In genomic region chr2:167313501-167314326, GRCm38 (mm10) we compare ENCODE assay signal across 8 mouse cellular contexts. TPM values are rescaled to one million over a fixed set of nuclear protein-coding genes. Genes with fewer than 3 reads are reported as not detected.
DNase-seq lines count a peak whose midpoint lies in the region; ATAC-seq and TF ChIP-seq lines count a peak whose summit lies in the region.

No protein-coding gene starts in this region.

- H3K27me3 ChIP-seq in hindbrain, embryonic 16.5 days (replicated peaks; ENCODE audit: control insufficient read depth, insufficient read depth, low read length) = no peaks in the 10 kb centered on the region
- H3K27me3 ChIP-seq in liver, embryonic 11.5 days (replicated peaks; ENCODE audit: control insufficient read depth, insufficient read depth, low read length) = no peaks in the 10 kb centered on the region

- no peak overlapping the region for H3K4me3 ChIP-seq in layer of hippocampus, adult 2 months
- no peak overlapping the region for H3K4me3 ChIP-seq in gastrocnemius, adult 2 months
- no peak overlapping the region for H3K4me3 ChIP-seq in hindbrain, embryonic 16.5 days (ENCODE audit: low read length)
- H3K4me3 ChIP-seq in liver, embryonic 11.5 days (ENCODE audit: low read depth, low read length) = no peak overlapping the region

- H3K4me1 ChIP-seq in hindbrain, embryonic 16.5 days (ENCODE audit: control insufficient read depth, insufficient read depth, low read depth, low read length) = peaks cover 35% of the 10 kb centered on the region
- H3K4me1 ChIP-seq in liver, embryonic 11.5 days (replicated peaks; ENCODE audit: control insufficient read depth, insufficient read depth, low read length) = peaks cover 52% of the 10 kb centered on the region

- peak; percentile 67 for ATAC-seq in hindbrain, embryonic 16.5 days
- ATAC-seq in liver, embryonic 11.5 days (replicated peaks; ENCODE audit: low FRiP score) = peak; percentile 62
- ATAC-seq in monocyte, adult 5-6 weeks (replicated peaks; ENCODE audit: insufficient number of reproducible peaks, low FRiP score, low TSS enrichment, poor library complexity, severe bottlenecking) = peak; percentile 95
- no peak for ATAC-seq in frontal cortex, adult (ENCODE audit: low TSS enrichment)

- no peak for DNase-seq in layer of hippocampus, adult 2 months (ENCODE audit: low spot score in 2 of 2)
- no peak for DNase-seq in layer of hippocampus, adult 8-10 months (ENCODE audit: low spot score in 2 of 2)
- peak; percentile 78 for DNase-seq in adrenal gland, postnatal 25 days
- peak; percentile 73 for DNase-seq in gastrocnemius, adult 2 months
- no peak for DNase-seq in liver, embryonic 11.5 days (ENCODE audit: low spot score)

- whole genome bisulfite sequencing in hindbrain, embryonic 16.5 days = 53% methylated on average over 13 of the region's 13 CpGs
- WGBS in liver, embryonic 11.5 days = 69% methylated on average over 13 of the region's 13 CpGs

- intact Hi-C loops in gastrocnemius, adult 2 months (cut with DNase I) = loop anchor here (5.0 kb wide), 1 partner anchor 34 kb away; the partner anchor contains the start of gene B4galt5

- H3K9ac ChIP-seq in hindbrain, embryonic 16.5 days (ENCODE audit: low read depth, low read length) = no peak overlapping the region
- no peak overlapping the region for H3K9ac ChIP-seq in liver, embryonic 11.5 days (ENCODE audit: low read depth, low read length)

- peak overlapping the region; percentile 69; the same call in 1 of the 2 replicates for H3K27ac ChIP-seq in layer of hippocampus, adult 2 months
- peak overlapping the region; percentile 24; the same call in 1 of the 2 replicates for H3K27ac ChIP-seq in gastrocnemius, adult 2 months
- H3K27ac ChIP-seq in hindbrain, embryonic 16.5 days (ENCODE audit: low read depth, low read length) = peak overlapping the region; percentile 67
- no peak overlapping the region for H3K27ac ChIP-seq in liver, embryonic 11.5 days (ENCODE audit: low read depth, low read length)

- no peak overlapping the region for H3K4me2 ChIP-seq in hindbrain, embryonic 16.5 days (ENCODE audit: low read length)
- H3K4me2 ChIP-seq in liver, embryonic 11.5 days = no peak overlapping the region

- TF ChIP-seq CTCF in layer of hippocampus, adult 2 months (conservative IDR thresholded peaks at IDR 0.05) = no peak
- TF ChIP-seq CTCF in gastrocnemius, adult 2 months (IDR thresholded peaks at IDR 0.05) = no peak

- H3K9me3 ChIP-seq in hindbrain, embryonic 16.5 days (ENCODE audit: control insufficient read depth, low read length) = no peaks in the 10 kb centered on the region
- no peaks in the 10 kb centered on the region for H3K9me3 ChIP-seq in liver, embryonic 11.5 days (ENCODE audit: control insufficient read depth, low read length)

- H3K36me3 ChIP-seq in hindbrain, embryonic 16.5 days (ENCODE audit: control insufficient read depth, insufficient read depth, low read length) = no peaks in the 10 kb centered on the region
- peaks cover 4% of the 10 kb centered on the region; the same call in 1 of the 2 replicates for H3K36me3 ChIP-seq in liver, embryonic 11.5 days (ENCODE audit: control insufficient read depth, insufficient read depth, low read length)

RNA-seq across cellular contexts. Expression of gene B4galt5, which starts 35.3 kb away (rescaled TPM):
- 10 to 100 TPM; 38.1 to 43.9 TPM for total RNA-seq in layer of hippocampus, adult 2 months (2021)
- total RNA-seq in layer of hippocampus, adult 8-10 months (2022) = 10 to 100 TPM; 34.6 to 43.0 (median 39.7) TPM
- total RNA-seq in adrenal gland, postnatal 25 days (2021) = 72.9 and 78.8 TPM in 2 replicates
- total RNA-seq in gastrocnemius, adult 2 months (2021) = 10 to 100 TPM in 1 of 2 experiments, 1 to 10 TPM in 1; 7.8 to 10.6 TPM
- polyA plus RNA-seq in hindbrain, embryonic 16.5 days (2015; fragmentation: Nextera tagmentation; extraction: Ambion mirVana) = 19.7 and 22.6 TPM in 2 replicates
- polyA plus RNA-seq in liver, embryonic 11.5 days (2014; fragmentation: Nextera tagmentation; extraction: Ambion mirVana) = 8.0 and 11.8 TPM in 2 replicates
- total RNA-seq in monocyte, adult 5-6 weeks (2017) = 107 to 198 TPM (median 140 TPM) in 3 replicates

Comparison
In these comparisons a context has a peak if more than half of its experiments do, and no peak if none do; other contexts are left out.
1. DNase-seq: peak in adrenal gland, postnatal 25 days (single experiment) and gastrocnemius, adult 2 months (single experiment); none in layer of hippocampus, adult 2 months (0 of 2), layer of hippocampus, adult 8-10 months (0 of 2) and liver, embryonic 11.5 days (single experiment).